Mouse (Mus musculus) skeletal muscle tissue, adult 2 months (tissue): ENCODE measurements around the gene Rnpep.

Experiments
- DNase-seq: peaks from one replicate; pipeline ENCODE4 v3.0.0-alpha.2; 2012; ENCODE audit warnings: low read depth, low spot score

Gene Rnpep

GRCm38 (mm10) chr1:135283826-135284291 is at the start of gene Rnpep:
TSS of gene Rnpep (minus strand) at chr1:135284084.
- DNase-seq: peak; percentile 37

- DNase-seq: no peak
Observed at GRCm38 (mm10) chr1:135330578-135330977, 46.7 kb upstream of the Rnpep start.

GRCm38 (mm10) chr1:135328368-135328767 is 44.5 kb upstream of the Rnpep start:
- no peak for DNase-seq

GRCm38 (mm10) chr1:135325934-135326333 is 42.0 kb upstream of the Rnpep start:
- DNase-seq: no peak

- peak; percentile 48 for DNase-seq
Observed at GRCm38 (mm10) chr1:135324571-135324970, 40.7 kb upstream of the Rnpep start, which contains the start of gene Lmod1. TSS of gene Lmod1 (plus strand) at chr1:135324807.

- peak; percentile 74 for DNase-seq
Observed at GRCm38 (mm10) chr1:135323367-135323901, 39.5 kb upstream of the Rnpep start.

GRCm38 (mm10) chr1:135313284-135314031 is 29.6 kb upstream of the Rnpep start, which contains the start of gene Timm17a:
TSS of gene Timm17a (minus strand) at chr1:135313778.
- DNase-seq: peak; percentile 93

GRCm38 (mm10) chr1:135312201-135312600 is 28.3 kb upstream of the Rnpep start:
- no peak for DNase-seq

- DNase-seq: no peak
Observed at GRCm38 (mm10) chr1:135311356-135311755, 27.5 kb upstream of the Rnpep start.

GRCm38 (mm10) chr1:135290908-135291307 is 7.0 kb upstream of the Rnpep start:
- no peak for DNase-seq

GRCm38 (mm10) chr1:135286311-135286710 is 2.4 kb upstream of the Rnpep start:
- DNase-seq: no peak

- peak; percentile 16 for DNase-seq
Observed at GRCm38 (mm10) chr1:135283287-135283825, 528 bp downstream of the Rnpep start.

GRCm38 (mm10) chr1:135282536-135283286 is 1.2 kb downstream of the Rnpep start:
- peak; percentile 48 for DNase-seq

GRCm38 (mm10) chr1:135281841-135282240 is 2.0 kb downstream of the Rnpep start:
- no peak for DNase-seq

- peak; percentile 73 for DNase-seq
Observed at GRCm38 (mm10) chr1:135280646-135281045, 3.2 kb downstream of the Rnpep start.

- DNase-seq: no peak
Observed at GRCm38 (mm10) chr1:135271371-135271770, 12.5 kb downstream of the Rnpep start.

- DNase-seq: no peak
Observed at GRCm38 (mm10) chr1:135267663-135268446, 16.0 kb downstream of the Rnpep start.

GRCm38 (mm10) chr1:135265834-135266233 is 18.1 kb downstream of the Rnpep start:
- DNase-seq: no peak

- no peak for DNase-seq
Observed at GRCm38 (mm10) chr1:135263316-135263715, 20.6 kb downstream of the Rnpep start.

GRCm38 (mm10) chr1:135262329-135262728 is 21.6 kb downstream of the Rnpep start:
- DNase-seq: no peak

GRCm38 (mm10) chr1:135260931-135261330 is 23.0 kb downstream of the Rnpep start:
- no peak for DNase-seq
